In genomic region chr7:45522957-45523676, GRCm38 (mm10) we compare ENCODE assay signal across 9 mouse cellular contexts. TPM values are rescaled to one million over a fixed set of nuclear protein-coding genes. Genes with fewer than 3 reads are reported as not detected.
DNase-seq lines count a peak whose midpoint lies in the region; ATAC-seq lines count a peak whose summit lies in the region.
"Had no signal": no experiment of that assay in that cellular context is flagged by ENCODE, and none has a peak within 500 bp of the region (broad histone marks: within the 10 kb centered on the region; RNA-seq: fewer than 3 reads in every experiment).

No protein-coding gene starts in this region.

- peak; percentile 58 for DNase-seq in cerebellum, adult 11-12 months
- no peak for DNase-seq in left cerebral cortex, adult 18-20 months (ENCODE audit: low spot score in 2 of 2)

- H3K4me1 ChIP-seq in midbrain, embryonic 13.5 days (replicated peaks): peaks cover 33% of the 10 kb centered on the region
- H3K4me1 ChIP-seq in midbrain, embryonic 16.5 days (ENCODE audit: control insufficient read depth, insufficient read depth, low read length): peaks cover 13% of the 10 kb centered on the region
- peaks cover 21% of the 10 kb centered on the region for H3K4me1 ChIP-seq in kidney, embryonic 14.5 days (ENCODE audit: control insufficient read depth, insufficient read depth, low read length)
- H3K4me1 ChIP-seq in stomach, embryonic 15.5 days: peaks cover 19% of the 10 kb centered on the region

- 0 out of 2 replicates have a peak overlapping the region, but pooled peaks have one; percentile 24 for H3K9ac ChIP-seq in midbrain, embryonic 13.5 days (replicated peaks)
- H3K9ac ChIP-seq in midbrain, embryonic 16.5 days (ENCODE audit: low read depth, low read length): no peak overlapping the region; the same call in 1 of the 2 replicates
- H3K9ac ChIP-seq in kidney, embryonic 14.5 days (ENCODE audit: low read depth, low read length): 0 out of 2 replicates have a peak overlapping the region, but pooled peaks have one; percentile 32
- no peak overlapping the region for H3K9ac ChIP-seq in stomach, embryonic 15.5 days
- H3K9ac ChIP-seq: hindbrain, embryonic 15.5 days had no signal

- H3K36me3 ChIP-seq in midbrain, embryonic 13.5 days: no peaks in the 10 kb centered on the region
- H3K36me3 ChIP-seq in midbrain, embryonic 16.5 days (ENCODE audit: control insufficient read depth, insufficient read depth, low read length): no peaks in the 10 kb centered on the region
- peaks cover 7% of the 10 kb centered on the region; the same call in 1 of the 2 replicates for H3K36me3 ChIP-seq in kidney, embryonic 14.5 days (ENCODE audit: control insufficient read depth, insufficient read depth, low read length)
- H3K36me3 ChIP-seq in stomach, embryonic 15.5 days: no peaks in the 10 kb centered on the region
- H3K36me3 ChIP-seq: hindbrain, embryonic 15.5 days had no signal

- ATAC-seq in cerebellum, adult (ENCODE audit: insufficient number of reproducible peaks, low FRiP score, low TSS enrichment): no peak
- ATAC-seq in midbrain, embryonic 13.5 days: no peak
- no peak for ATAC-seq in midbrain, embryonic 16.5 days
- no peak for ATAC-seq in kidney, embryonic 14.5 days (ENCODE audit: low FRiP score, low TSS enrichment)
- ATAC-seq in stomach, embryonic 15.5 days (ENCODE audit: insufficient read depth, low FRiP score, low read depth): no peak
- no peak for ATAC-seq in frontal cortex, adult (ENCODE audit: low TSS enrichment)

- 0 out of 2 replicates have a peak, but pooled peaks cover 3% of the 10 kb centered on the region for H3K27me3 ChIP-seq in midbrain, embryonic 13.5 days
- H3K27me3 ChIP-seq in midbrain, embryonic 16.5 days (ENCODE audit: control insufficient read depth, insufficient read depth, low read depth, low read length): no peaks in the 10 kb centered on the region
- no peaks in the 10 kb centered on the region for H3K27me3 ChIP-seq in kidney, embryonic 14.5 days (ENCODE audit: control insufficient read depth, insufficient read depth, low read length)
- H3K27me3 ChIP-seq in stomach, embryonic 15.5 days (replicated peaks): no peaks in the 10 kb centered on the region
- H3K27me3 ChIP-seq: hindbrain, embryonic 15.5 days had no signal

- no peak overlapping the region for H3K4me2 ChIP-seq in midbrain, embryonic 13.5 days (replicated peaks)
- no peak overlapping the region for H3K4me2 ChIP-seq in midbrain, embryonic 16.5 days (ENCODE audit: low read length)
- 0 out of 2 replicates have a peak overlapping the region, but pooled peaks have one; percentile 5 for H3K4me2 ChIP-seq in kidney, embryonic 14.5 days (replicated peaks; ENCODE audit: low read depth, low read length)
- peak overlapping the region; percentile 28 for H3K4me2 ChIP-seq in stomach, embryonic 15.5 days

- H3K27ac ChIP-seq in midbrain, embryonic 13.5 days: no peak overlapping the region
- no peak overlapping the region for H3K27ac ChIP-seq in midbrain, embryonic 16.5 days (ENCODE audit: low read length)
- H3K27ac ChIP-seq in kidney, embryonic 14.5 days (ENCODE audit: low read depth, low read length): no peak overlapping the region
- H3K27ac ChIP-seq in stomach, embryonic 15.5 days: no peak overlapping the region

- no peak overlapping the region for H3K4me3 ChIP-seq in midbrain, embryonic 13.5 days (replicated peaks)
- no peak overlapping the region for H3K4me3 ChIP-seq in midbrain, embryonic 16.5 days (ENCODE audit: low read depth, low read length)
- no peak overlapping the region; the same call in 1 of the 2 replicates for H3K4me3 ChIP-seq in kidney, embryonic 14.5 days (ENCODE audit: low read length)
- peak overlapping the region; percentile 17 for H3K4me3 ChIP-seq in stomach, embryonic 15.5 days (replicated peaks)

- no peaks in the 10 kb centered on the region for H3K9me3 ChIP-seq in midbrain, embryonic 13.5 days
- no peaks in the 10 kb centered on the region for H3K9me3 ChIP-seq in midbrain, embryonic 16.5 days (replicated peaks; ENCODE audit: control insufficient read depth, low read length, poor library complexity, severe bottlenecking)
- H3K9me3 ChIP-seq in kidney, embryonic 14.5 days (ENCODE audit: control insufficient read depth, low read length): no peaks in the 10 kb centered on the region
- H3K9me3 ChIP-seq in stomach, embryonic 15.5 days: no peaks in the 10 kb centered on the region
- H3K9me3 ChIP-seq: hindbrain, embryonic 15.5 days had no signal

- WGBS in midbrain, embryonic 13.5 days: 75% methylated on average over 18 of the region's 18 CpGs
- 74% methylated on average over 18 of the region's 18 CpGs for WGBS in midbrain, embryonic 16.5 days
- 60% methylated on average over 18 of the region's 18 CpGs for WGBS in kidney, embryonic 14.5 days
- WGBS in stomach, embryonic 15.5 days: 62% methylated on average over 18 of the region's 18 CpGs

RNA-seq across cellular contexts. Expression of gene Ppp1r15a, which starts 3.0 kb away (rescaled TPM):
- polyA plus RNA-seq in midbrain, embryonic 13.5 days (2015; fragmentation: Nextera tagmentation; extraction: Ambion mirVana): 11.7 and 11.9 TPM in 2 replicates
- 10.5 and 13.9 TPM in 2 replicates for polyA plus RNA-seq in midbrain, embryonic 16.5 days (2015; fragmentation: Nextera tagmentation; extraction: Ambion mirVana)
- polyA plus RNA-seq in kidney, embryonic 14.5 days (2014; fragmentation: Nextera tagmentation; extraction: Ambion mirVana): 13.4 and 15.7 TPM in 2 replicates
- polyA plus RNA-seq in stomach, embryonic 15.5 days (2015; fragmentation: Nextera tagmentation; extraction: Ambion mirVana): 21.1 and 36.1 TPM in 2 replicates
- 10 to 100 TPM; 23.1 to 25.9 TPM for total RNA-seq in left cerebral cortex, adult 18-20 months (2021)

RNA-seq across cellular contexts. Expression of gene Plekha4, which starts 3.0 kb away (rescaled TPM):
- polyA plus RNA-seq in midbrain, embryonic 13.5 days (2015; fragmentation: Nextera tagmentation; extraction: Ambion mirVana): 0.23 and 0.46 TPM in 2 replicates
- 0.81 and 0.87 TPM in 2 replicates for polyA plus RNA-seq in midbrain, embryonic 16.5 days (2015; fragmentation: Nextera tagmentation; extraction: Ambion mirVana)
- 4.7 and 5.1 TPM in 2 replicates for polyA plus RNA-seq in kidney, embryonic 14.5 days (2014; fragmentation: Nextera tagmentation; extraction: Ambion mirVana)
- 2.9 TPM in 2 replicates for polyA plus RNA-seq in stomach, embryonic 15.5 days (2015; fragmentation: Nextera tagmentation; extraction: Ambion mirVana)
- 1 to 10 TPM; 6.1 to 8.2 TPM for total RNA-seq in left cerebral cortex, adult 18-20 months (2021)

RNA-seq across cellular contexts. Expression of gene Nucb1, which starts 12.9 kb away (rescaled TPM):
- 86.7 and 101 TPM in 2 replicates for polyA plus RNA-seq in midbrain, embryonic 13.5 days (2015; fragmentation: Nextera tagmentation; extraction: Ambion mirVana)
- polyA plus RNA-seq in midbrain, embryonic 16.5 days (2015; fragmentation: Nextera tagmentation; extraction: Ambion mirVana): 107 and 119 TPM in 2 replicates
- 141 and 190 TPM in 2 replicates for polyA plus RNA-seq in kidney, embryonic 14.5 days (2014; fragmentation: Nextera tagmentation; extraction: Ambion mirVana)
- 214 and 230 TPM in 2 replicates for polyA plus RNA-seq in stomach, embryonic 15.5 days (2015; fragmentation: Nextera tagmentation; extraction: Ambion mirVana)
- 100 to 1,000 TPM; 111 to 112 TPM for total RNA-seq in left cerebral cortex, adult 18-20 months (2021)

RNA-seq across cellular contexts. Expression of gene Hsd17b14, which starts 31.6 kb away (rescaled TPM):
- 0.13 and 0.21 TPM in 2 replicates for polyA plus RNA-seq in midbrain, embryonic 13.5 days (2015; fragmentation: Nextera tagmentation; extraction: Ambion mirVana)
- polyA plus RNA-seq in midbrain, embryonic 16.5 days (2015; fragmentation: Nextera tagmentation; extraction: Ambion mirVana): 0.21 TPM in 1 of 2 replicates, not detected in the other
- 12.8 and 13.5 TPM in 2 replicates for polyA plus RNA-seq in kidney, embryonic 14.5 days (2014; fragmentation: Nextera tagmentation; extraction: Ambion mirVana)
- polyA plus RNA-seq in stomach, embryonic 15.5 days (2015; fragmentation: Nextera tagmentation; extraction: Ambion mirVana): 2.2 and 3.9 TPM in 2 replicates
- under 1 TPM; 0.37 to 0.56 TPM for total RNA-seq in left cerebral cortex, adult 18-20 months (2021)

RNA-seq across cellular contexts. Expression of gene Dhdh, which starts 34.5 kb away (rescaled TPM):
- 3.3 and 3.6 TPM in 2 replicates for polyA plus RNA-seq in midbrain, embryonic 13.5 days (2015; fragmentation: Nextera tagmentation; extraction: Ambion mirVana)
- polyA plus RNA-seq in midbrain, embryonic 16.5 days (2015; fragmentation: Nextera tagmentation; extraction: Ambion mirVana): 4.1 and 4.2 TPM in 2 replicates
- polyA plus RNA-seq in kidney, embryonic 14.5 days (2014; fragmentation: Nextera tagmentation; extraction: Ambion mirVana): 3.3 and 3.5 TPM in 2 replicates
- 3.5 and 3.7 TPM in 2 replicates for polyA plus RNA-seq in stomach, embryonic 15.5 days (2015; fragmentation: Nextera tagmentation; extraction: Ambion mirVana)
- 1 to 10 TPM; 3.9 to 4.7 TPM for total RNA-seq in left cerebral cortex, adult 18-20 months (2021)

Comparison
In these comparisons a context has a peak if more than half of its experiments do, and no peak if none do; other contexts are left out.
1. H3K9ac ChIP-seq: peak in midbrain, embryonic 13.5 days (single experiment) and kidney, embryonic 14.5 days (single experiment); none in midbrain, embryonic 16.5 days (single experiment) and stomach, embryonic 15.5 days (single experiment).
2. H3K4me2 ChIP-seq: peak in kidney, embryonic 14.5 days (single experiment) and stomach, embryonic 15.5 days (single experiment); none in midbrain, embryonic 13.5 days (single experiment) and midbrain, embryonic 16.5 days (single experiment).